Mouse (Mus musculus) spleen, adult 2 months (tissue): Measurements from ENCODE around the gene Plaur. TPM values are rescaled to one million over a fixed set of nuclear protein-coding genes. Genes with fewer than 3 reads are reported as not detected.
"Not testable (repeated sequence)": the region's sequence is repeated elsewhere in the genome, so short reads cannot be mapped to it uniquely, and the experiment has no call there.

ENCODE experiments used
- DNase-seq, 2 experiments: peaks; one replicate each; pipeline versions ENCODE4 v3.0.0 to v3.0.0-alpha.2; 2012 to 2021; ENCODE audit warnings: low spot score in 2 of 2, low read depth in 1 of 2
- H3K27ac ChIP-seq: fragments of 200-500 bp; 2 replicates; pipeline ENCODE4 v1.5.1; 2012; ENCODE audit warnings: low read length, inconsistent platforms; ENCODE audit not compliant: insufficient read depth
- H3K27me3 ChIP-seq: fragments of 200-500 bp; 2 replicates; pipeline ENCODE4 v1.6.1; 2012; ENCODE audit warnings: mild to moderate bottlenecking, moderate library complexity, low read length, inconsistent platforms; ENCODE audit not compliant: control insufficient read depth, insufficient read depth
- H3K36me3 ChIP-seq: fragments of 200-500 bp; 2 replicates; pipeline ENCODE4 v1.6.1; 2012; ENCODE audit warnings: mild to moderate bottlenecking, low read length, inconsistent platforms; ENCODE audit not compliant: control insufficient read depth, insufficient read depth
- H3K4me1 ChIP-seq: fragments of 200-500 bp; 2 replicates; pipeline ENCODE4 v1.6.1; 2011; ENCODE audit warnings: inconsistent platforms; ENCODE audit not compliant: control insufficient read depth, insufficient read depth, insufficient read length
- H3K4me3 ChIP-seq: fragments of 200-500 bp; 2 replicates; pipeline ENCODE4 v1.5.1; 2011; ENCODE audit warnings: mild to moderate bottlenecking, inconsistent platforms; ENCODE audit not compliant: insufficient read depth, insufficient read length; ENCODE audit errors: extremely low read depth
- CTCF ChIP-seq: fragments of 200-500 bp; IDR thresholded peaks from 2 replicates; pipeline ENCODE4 v1.5.1; 2011; ENCODE audit warnings: mild to moderate bottlenecking, inconsistent platforms; ENCODE audit not compliant: insufficient read depth, insufficient read length, insufficient replicate concordance; ENCODE audit errors: extremely low read depth
- POLR2A ChIP-seq: fragments of 200-500 bp; IDR thresholded peaks from 2 replicates; pipeline ENCODE4 v1.6.1; 2011; ENCODE audit warnings: low read depth, low read length, inconsistent platforms
- WGBS: fragments of 180-500 bp; shearing (Covaris S2); methylation state at CpG from one replicate; pipeline ENCODE4 v1.1.7; 2018; 5-methylcytosine and 5-hydroxymethylcytosine counted together
- polyA plus RNA-seq: library from polyadenylated mRNA; depleted of rRNA; stranded (reverse); fragments of >200 nt; gene quantifications from 2 replicates; pipeline ENCODE4 v1.2.3, GENCODE M21; 2012

Gene Plaur
- polyA plus RNA-seq, 1 experiment = 58.6 TPM

DNA sequence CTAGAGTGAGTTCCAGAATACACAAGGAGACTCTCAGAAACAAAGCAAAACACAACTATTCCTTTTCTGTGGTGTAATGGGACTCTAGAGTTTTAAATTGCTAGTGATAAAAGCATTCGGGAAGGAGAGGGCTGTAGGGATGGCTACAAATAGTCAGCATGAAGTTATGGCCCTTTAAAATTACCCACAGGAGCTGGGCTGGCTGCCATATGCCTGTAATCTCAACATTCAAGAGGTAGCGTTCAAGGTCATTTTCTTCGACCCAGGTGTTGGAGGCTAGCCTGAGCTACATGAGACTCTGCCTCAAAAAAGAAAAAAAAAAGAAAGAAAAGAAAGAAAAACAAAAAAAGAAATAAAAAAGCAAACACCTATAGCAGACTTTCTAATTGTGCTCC lies 43.8 kb downstream of the Plaur start:
- 61% methylated on average over 3 of the region's 3 CpGs for WGBS
- Histone ChIP-seq H3K4me1 (no peaks in the 10 kb centered on the region; the same call in 1 of the 2 replicates), H3K4me3 (no peak overlapping the region), H3K27me3 (peaks cover 3% of the 10 kb centered on the region), H3K27ac (no peak overlapping the region), H3K36me3 (no peaks in the 10 kb centered on the region)
- no peak for DNase-seq
- TF ChIP-seq POLR2A = no peak
- TF ChIP-seq CTCF = no peak

- TF ChIP-seq CTCF (no peak), POLR2A (no peak)
- no peak overlapping the region for H3K27ac ChIP-seq
- H3K4me3 ChIP-seq = peak overlapping the region; percentile 98
- WGBS = 15% methylated on average over 12 of the region's 12 CpGs
- H3K4me1 ChIP-seq = no peaks in the 10 kb centered on the region; the same call in 1 of the 2 replicates
- peaks cover 2% of the 10 kb centered on the region for H3K27me3 ChIP-seq
- H3K36me3 ChIP-seq = no peaks in the 10 kb centered on the region
- no peak for DNase-seq
These were observed 44.2 kb downstream of the Plaur start for GRCm38 (mm10) chr7:24506476-24506837.

DNA sequence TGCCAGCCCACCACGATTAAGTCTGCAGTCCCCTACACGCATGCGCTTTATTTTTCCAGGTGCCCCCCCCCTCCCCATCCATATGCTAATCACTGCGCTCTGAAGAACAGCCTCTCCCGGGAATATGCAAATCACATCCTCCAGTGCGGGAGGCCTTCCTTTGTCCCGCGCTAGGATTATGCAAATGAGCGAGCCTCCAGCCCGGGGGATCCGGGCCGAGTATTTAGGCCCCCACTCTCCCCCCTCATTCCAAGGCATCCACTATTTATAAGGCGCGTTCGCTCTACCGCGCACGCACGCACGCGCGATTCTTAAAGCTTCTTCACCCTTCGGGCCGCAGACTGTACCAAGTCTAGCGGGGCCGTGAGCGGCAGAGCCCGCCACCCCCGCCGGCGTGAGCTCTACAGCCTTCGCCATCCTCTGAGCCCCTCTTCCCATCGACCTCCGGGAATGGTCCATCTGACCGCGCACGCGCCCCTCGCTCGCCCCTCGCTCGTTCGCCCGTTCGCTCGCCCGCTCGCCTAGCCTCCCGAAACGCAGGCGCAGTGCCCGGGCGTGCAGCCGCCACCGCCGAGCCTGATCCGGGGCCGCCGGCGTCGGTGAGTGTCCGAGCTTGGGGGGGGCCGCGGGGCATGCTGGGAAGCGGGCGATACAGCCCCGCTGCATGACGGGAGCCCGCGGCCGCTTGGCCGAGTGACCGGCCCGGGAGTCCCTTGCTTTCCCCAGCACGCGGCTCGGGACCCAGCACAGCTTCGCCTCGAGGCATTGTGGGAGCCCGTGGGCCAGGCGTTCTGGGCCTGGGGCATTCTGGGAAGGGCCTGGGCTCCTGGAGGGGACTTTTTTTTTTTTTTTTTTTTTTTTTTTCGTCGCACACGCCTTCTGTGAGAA lies 44.8 kb downstream of the Plaur start, which contains the start of gene Zfp428:
Gene Zfp428, plus strand, starts transcription at position 169 of the 888 bp plus-strand sequence.
- Histone ChIP-seq H3K4me3 (peak within 1 kb of the TSS; percentile 98), H3K4me1 (no peaks in the 10 kb centered on the region; the same call in 1 of the 2 replicates), H3K27me3 (no peaks in the 10 kb centered on the region; the same call in 1 of the 2 replicates), H3K27ac (peak within 1 kb of the TSS; percentile 55), H3K36me3 (no peaks in the 10 kb centered on the region)
- peak in 1 of 2 experiments; percentile 74 for DNase-seq
- WGBS = 1% methylated on average over 84 of the region's 84 CpGs
- TF ChIP-seq CTCF = no peak
- TF ChIP-seq POLR2A = no peak; the same call in 1 of the 2 replicates

DNA sequence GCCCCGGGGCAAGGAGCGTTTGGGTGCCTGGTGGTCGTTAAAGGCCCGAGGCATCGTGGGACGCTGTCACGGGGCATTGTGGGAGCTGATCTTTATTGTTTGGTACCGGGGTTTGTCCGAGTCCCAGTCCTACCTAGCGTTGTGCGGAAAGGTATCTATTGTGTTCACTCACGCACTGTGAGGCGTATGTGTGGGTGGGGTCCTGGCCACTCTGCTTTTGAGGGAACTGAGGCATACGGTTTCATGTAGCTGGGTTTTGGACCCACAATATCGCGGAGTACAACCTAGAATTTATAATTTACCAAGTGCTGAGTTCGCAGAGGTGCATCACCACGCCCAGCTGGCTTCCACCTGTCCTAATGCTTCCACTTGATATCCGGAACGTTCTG lies 45.4 kb downstream of the Plaur start:
- Histone ChIP-seq H3K4me1 (no peaks in the 10 kb centered on the region; the same call in 1 of the 2 replicates), H3K4me3 (peak overlapping the region; percentile 98), H3K36me3 (no peaks in the 10 kb centered on the region), H3K27me3 (no peaks in the 10 kb centered on the region; the same call in 1 of the 2 replicates), H3K27ac (peak overlapping the region; percentile 55)
- DNase-seq = no peak
- TF ChIP-seq CTCF (no peak), POLR2A (no peak)
- 1% methylated on average over 20 of the region's 20 CpGs for WGBS

- Histone ChIP-seq H3K27ac (no peak within 1 kb of the TSS), H3K27me3 (no peaks in the 10 kb centered on the region), H3K4me1 (no peaks in the 10 kb centered on the region; the same call in 1 of the 2 replicates), H3K4me3 (no peak within 1 kb of the TSS), H3K36me3 (no peaks in the 10 kb centered on the region)
- WGBS = 94% methylated on average over 7 of the region's 7 CpGs
- DNase-seq = no peak
- TF ChIP-seq POLR2A (no peak), CTCF (no peak)
These were observed 50.1 kb downstream of the Plaur start, which contains the start of gene AC161166.1 for GRCm38 (mm10) chr7:24512355-24512754. Gene AC161166.1 (minus strand): TSS chr7:24512455.

DNA sequence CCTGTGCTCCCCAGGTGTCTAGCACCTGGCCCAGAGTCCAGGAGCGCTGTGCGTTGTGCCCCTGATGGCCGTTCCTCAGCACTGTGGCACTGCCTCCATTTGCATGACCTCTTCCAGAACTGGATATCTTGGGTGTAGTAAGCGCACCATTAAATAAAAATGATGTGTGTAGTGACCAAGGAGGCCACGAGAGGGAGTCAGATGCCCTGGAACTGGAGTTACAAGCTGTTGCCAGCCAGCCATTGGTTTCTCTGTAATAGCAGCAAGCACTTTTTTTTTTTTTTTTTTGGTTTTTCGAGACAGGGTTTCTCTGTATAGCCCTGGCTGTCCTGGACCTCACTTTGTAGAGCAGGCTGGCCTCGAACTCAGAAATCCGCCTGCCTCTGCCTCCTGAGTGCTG lies 54.0 kb downstream of the Plaur start:
- not testable (repeated sequence) for H3K4me3 ChIP-seq, H3K4me1 ChIP-seq, H3K27me3 ChIP-seq, H3K27ac ChIP-seq, DNase-seq, H3K36me3 ChIP-seq
- WGBS = 83% methylated on average over 6 of the region's 8 CpGs

GRCm38 (mm10) chr7:24517077-24517476 lies 54.8 kb downstream of the Plaur start:
- no peaks in the 10 kb centered on the region for H3K27me3 ChIP-seq
- no peaks in the 10 kb centered on the region for H3K36me3 ChIP-seq
- TF ChIP-seq CTCF (no peak), POLR2A (no peak)
- 85% methylated on average over 5 of the region's 5 CpGs for WGBS
- no peak overlapping the region for H3K27ac ChIP-seq
- H3K4me3 ChIP-seq = no peak overlapping the region
- no peaks in the 10 kb centered on the region for H3K4me1 ChIP-seq
- no peak for DNase-seq
